Mouse (Mus musculus): ENCODE measurements at regions not wholly inside any gene's neighbourhood (a gene's known extent, or its start where the extent isn't known, plus 50 kb on each side); places are given as distances from the start of the nearest gene placed in this dataset.

- intact Hi-C loops (cut with DNase I), result loop anchor here (10.0 kb wide), 1 partner anchor 445 kb away; no protein-coding TSS in a partner anchor
- DNase-seq (ENCODE audit: extremely low spot score in 1 of 2, low spot score in 2 of 2), result no peak
These were observed 451.1 kb downstream of the Klf5 start for GRCm38 (mm10) chr14:99749308-99750305.

DNA sequence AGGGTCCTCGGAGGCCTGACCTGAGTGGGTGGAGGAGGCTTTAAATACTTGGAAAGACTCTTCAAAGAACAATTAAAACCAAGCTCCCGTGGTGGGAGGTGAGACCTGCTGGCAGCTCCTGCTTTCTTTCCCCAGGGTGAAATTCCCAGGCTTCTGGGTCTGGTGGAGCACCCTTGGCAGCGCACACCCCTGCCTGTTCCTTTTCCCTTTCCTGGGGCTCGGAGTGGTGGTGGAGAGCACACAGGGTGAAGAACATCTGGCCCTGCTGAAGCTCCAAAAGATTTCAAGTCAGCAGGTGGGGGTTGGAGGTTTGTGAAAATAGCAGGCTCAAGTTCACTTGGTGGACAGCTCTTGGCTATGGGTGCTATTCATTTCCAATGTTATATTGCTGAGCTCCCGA, 459.6 kb downstream of the Klf5 start:
- intact Hi-C loops (cut with DNase I), result no loop called here
- no peak for DNase-seq (ENCODE audit: extremely low spot score in 1 of 2, low spot score in 2 of 2)

GRCm38 (mm10) chr14:99763336-99763735, 464.8 kb downstream of the Klf5 start:
- intact Hi-C loops (cut with DNase I), result no loop called here
- no peak for DNase-seq (ENCODE audit: extremely low spot score in 1 of 2, low spot score in 2 of 2)

DNA sequence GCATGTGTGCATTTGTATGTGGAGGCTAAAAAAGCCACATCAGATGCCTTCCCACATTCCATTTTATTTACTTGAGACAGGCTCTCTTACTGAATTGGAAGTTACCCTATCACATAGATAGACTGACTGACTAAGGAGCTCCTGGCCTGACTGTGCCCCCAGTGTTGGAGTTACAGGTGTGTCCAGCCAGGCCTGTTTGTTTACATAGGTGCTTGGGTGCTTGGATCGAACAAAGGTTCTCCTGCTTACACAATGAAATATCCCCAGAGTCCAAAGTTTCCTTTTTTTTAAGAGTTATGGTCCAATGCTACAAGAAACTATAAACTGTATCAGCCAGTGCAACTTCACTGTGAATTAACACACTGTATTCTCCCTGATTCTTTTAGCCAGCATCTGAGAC, 472.5 kb downstream of the Klf5 start:
- intact Hi-C loops (cut with DNase I), result no loop called here

DNA sequence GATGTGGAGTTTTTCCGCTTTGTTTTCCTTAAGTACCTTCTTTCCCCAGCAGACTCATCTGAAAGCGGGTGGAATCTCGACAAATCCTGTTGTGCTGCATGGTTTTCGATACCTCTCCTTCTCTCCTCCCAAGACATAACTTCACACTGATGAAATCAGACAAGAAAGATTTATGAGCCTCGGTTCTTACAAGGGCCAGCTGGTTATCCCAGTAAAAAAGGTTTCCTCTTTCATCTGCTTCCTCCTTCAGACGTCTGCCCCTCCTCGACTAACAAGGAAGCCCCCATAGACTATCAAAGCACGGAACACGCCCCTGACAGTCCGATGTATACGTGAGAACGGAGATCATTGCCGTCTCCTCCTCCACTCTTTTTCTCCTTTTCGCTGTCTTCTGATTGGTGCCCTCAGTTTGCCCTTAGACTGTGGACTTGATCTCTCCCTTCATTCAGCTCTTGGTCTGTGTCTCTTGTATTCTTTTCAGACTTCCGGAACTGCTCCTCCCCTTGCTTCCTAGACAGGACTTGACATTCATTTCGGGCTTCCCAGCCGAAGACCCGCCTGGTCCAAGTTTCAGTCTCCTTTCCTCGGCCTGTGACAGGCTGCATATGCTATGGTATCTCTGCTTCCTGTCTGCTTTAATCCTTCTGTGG, 474.4 kb downstream of the Klf5 start:
- no peak for DNase-seq (ENCODE audit: extremely low spot score in 1 of 2, low spot score in 2 of 2)
- intact Hi-C loops (cut with DNase I), result no loop called here

More for the DNA sequence above, 472.5 kb downstream of the Klf5 start:
- DNase-seq (ENCODE audit: extremely low spot score in 1 of 2, low spot score in 2 of 2), result no peak

- intact Hi-C loops (cut with DNase I), result no loop called here
- no peak for DNase-seq (ENCODE audit: extremely low spot score in 1 of 2, low spot score in 2 of 2)
These were observed 480.0 kb downstream of the Klf5 start for GRCm38 (mm10) chr14:99778477-99778876.

DNA sequence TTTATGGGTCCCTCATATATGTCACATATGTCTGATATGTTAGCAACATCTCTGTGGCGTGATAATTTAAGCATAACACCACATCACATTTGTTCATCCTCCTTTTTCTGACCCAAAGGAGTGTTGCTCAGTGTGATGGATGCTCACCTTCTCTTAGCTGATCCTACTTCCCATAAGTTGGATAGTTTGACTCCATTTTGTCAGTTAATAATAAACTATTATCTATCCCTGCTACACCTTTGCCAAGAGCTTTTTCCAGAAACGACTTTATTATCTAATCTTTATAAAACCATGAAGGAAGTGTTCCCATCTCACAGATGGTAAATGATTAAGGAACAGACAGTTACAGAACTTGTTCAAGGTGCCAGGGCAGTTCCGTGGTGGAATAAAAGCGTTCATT, 480.5 kb downstream of the Klf5 start:
- DNase-seq (ENCODE audit: extremely low spot score in 1 of 2, low spot score in 2 of 2), result no peak
- intact Hi-C loops (cut with DNase I), result no loop called here

DNA sequence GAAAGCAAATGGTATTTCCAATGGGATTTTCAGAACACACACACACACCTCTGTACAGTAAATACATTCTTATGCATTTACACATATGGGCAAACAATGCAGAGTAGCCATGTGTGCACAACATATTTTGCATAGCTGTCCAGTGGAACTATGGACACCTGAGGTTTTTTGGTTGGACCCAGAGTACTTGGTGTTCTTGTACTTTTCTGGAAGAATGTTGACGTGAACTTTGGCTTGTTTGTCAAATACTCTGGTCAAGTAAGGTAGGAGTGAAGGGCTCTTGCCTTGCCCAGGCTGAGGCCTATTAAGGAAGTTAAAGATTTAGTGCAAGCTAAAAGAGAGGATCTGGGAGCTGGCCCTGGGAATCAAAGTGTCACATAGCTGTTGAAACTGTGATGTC, 485.2 kb downstream of the Klf5 start:
- intact Hi-C loops (cut with DNase I), result no loop called here

GRCm38 (mm10) chr14:99785106-99785505, 486.6 kb downstream of the Klf5 start:
- no peak for DNase-seq (ENCODE audit: extremely low spot score in 1 of 2, low spot score in 2 of 2)
- intact Hi-C loops (cut with DNase I), result no loop called here

More for the DNA sequence above, 485.2 kb downstream of the Klf5 start:
- no peak for DNase-seq (ENCODE audit: extremely low spot score in 1 of 2, low spot score in 2 of 2)

- DNase-seq (ENCODE audit: extremely low spot score in 1 of 2, low spot score in 2 of 2), result no peak
- intact Hi-C loops (cut with DNase I), result no loop called here
These were observed 487.9 kb downstream of the Klf5 start for GRCm38 (mm10) chr14:99786367-99786766.

GRCm38 (mm10) chr14:99788185-99788584, 489.7 kb downstream of the Klf5 start:
- intact Hi-C loops (cut with DNase I), result no loop called here

DNA sequence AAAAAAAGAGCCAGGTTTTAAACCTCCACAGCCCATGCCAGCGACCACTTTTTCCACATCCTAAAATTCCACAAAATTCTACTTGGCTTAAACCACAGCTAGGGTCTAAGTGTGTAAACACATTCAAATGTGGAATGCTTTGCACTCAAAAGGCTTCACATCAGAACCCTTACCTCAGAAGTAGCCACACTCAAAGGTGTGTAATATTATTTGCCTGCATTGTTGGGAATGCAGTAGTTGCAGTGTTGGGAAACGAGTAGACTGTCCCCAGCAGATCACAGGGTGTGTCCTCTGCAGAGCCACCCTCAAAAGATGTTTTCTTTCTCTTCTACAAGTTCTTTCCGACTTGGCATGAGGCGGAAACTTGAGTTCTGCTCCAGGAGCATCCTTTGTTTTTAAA, 488.2 kb downstream of the Klf12 start:
- intact Hi-C loops (cut with DNase I), result no loop called here
- DNase-seq (ENCODE audit: extremely low spot score in 1 of 2, low spot score in 2 of 2), result no peak

More at GRCm38 (mm10) chr14:99788185-99788584, 489.7 kb downstream of the Klf5 start:
- no peak for DNase-seq (ENCODE audit: extremely low spot score in 1 of 2, low spot score in 2 of 2)

DNA sequence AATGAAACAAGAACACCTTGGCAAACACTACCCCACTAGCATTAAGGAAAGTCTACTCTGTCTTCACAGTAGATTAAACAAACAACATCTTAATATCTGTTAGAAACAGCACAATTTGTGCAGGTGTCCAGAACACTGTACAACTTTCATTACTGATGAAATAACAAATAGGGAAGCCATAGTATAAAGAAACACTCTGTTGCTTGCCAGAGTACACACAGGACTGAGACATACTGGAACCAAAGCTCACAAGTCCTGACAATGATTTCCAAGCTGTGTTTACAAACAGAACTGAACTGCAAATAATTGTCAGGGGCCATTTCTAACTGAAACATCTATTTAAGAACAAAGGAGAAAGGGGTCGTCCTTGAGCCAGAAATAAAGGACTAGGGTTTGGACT, 478.4 kb downstream of the Klf12 start:
- intact Hi-C loops (cut with DNase I), result no loop called here
- DNase-seq (ENCODE audit: extremely low spot score in 1 of 2, low spot score in 2 of 2), result no peak

GRCm38 (mm10) chr14:99806599-99806998, 477.9 kb downstream of the Klf12 start:
- no peak for DNase-seq (ENCODE audit: extremely low spot score in 1 of 2, low spot score in 2 of 2)
- intact Hi-C loops (cut with DNase I), result no loop called here

- no peak for DNase-seq (ENCODE audit: extremely low spot score in 1 of 2, low spot score in 2 of 2)
- intact Hi-C loops (cut with DNase I), result no loop called here
These were observed 471.6 kb downstream of the Klf12 start for GRCm38 (mm10) chr14:99812741-99813485.
